ENCODE assay signal across 10 mouse cellular contexts in the genomic region with DNA sequence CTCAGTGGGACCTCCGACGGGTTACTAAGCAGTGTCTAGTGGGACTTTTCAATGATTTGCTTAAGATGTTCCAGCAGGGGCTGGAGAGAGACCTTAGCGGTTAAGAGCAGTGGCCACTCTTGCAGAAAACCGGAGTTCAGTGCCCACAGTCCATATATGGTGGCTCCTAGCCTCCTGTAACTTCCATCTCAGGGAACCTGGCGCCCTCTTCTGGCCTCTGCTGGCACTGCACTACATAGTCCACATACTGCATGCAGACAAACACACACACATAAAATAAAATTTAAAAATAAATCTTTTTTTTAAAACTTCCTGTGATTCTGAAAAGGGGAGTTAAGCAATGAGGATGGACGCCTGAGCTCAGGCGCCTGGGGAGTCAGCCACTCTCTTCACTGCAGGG. TPM values are rescaled to one million over a fixed set of nuclear protein-coding genes. Genes with fewer than 3 reads are reported as not detected.
DNase-seq lines count a peak whose midpoint lies in the region; ATAC-seq and TF ChIP-seq lines count a peak whose summit lies in the region.
"Had no signal": no experiment of that assay in that cellular context is flagged by ENCODE, and none has a peak within 500 bp of the region (broad histone marks: within the 10 kb centered on the region; RNA-seq: fewer than 3 reads in every experiment).

No protein-coding gene starts in this region.

- DNase-seq in kidney, postnatal 0 days (ENCODE audit: low spot score) = no peak
- peak; percentile 17 to 46 for DNase-seq in CD8-positive naive resting alpha-beta T cell, adult 2 months (ENCODE audit: low read depth in 2 of 2, low spot score in 2 of 2)
- peak; percentile 25 for DNase-seq in NIH3T3 (ENCODE audit: low read depth)
- peak; percentile 23 for DNase-seq in spleen, adult 12 weeks (ENCODE audit: low spot score)
- DNase-seq in retina, embryonic 14.5 days (ENCODE audit: low spot score) = no peak
- DNase-seq: kidney, adult 8-10 months had no signal

- H3K4me3 ChIP-seq in kidney, postnatal 0 days (replicated peaks; ENCODE audit: low read depth, low read length) = no peak overlapping the region
- no peak overlapping the region for H3K4me3 ChIP-seq in kidney, embryonic 14.5 days (ENCODE audit: low read length)
- H3K4me3 ChIP-seq in forebrain, embryonic 13.5 days = no peak overlapping the region
- H3K4me3 ChIP-seq: liver, embryonic 15.5 days had no signal

- no peak overlapping the region for H3K27ac ChIP-seq in kidney, postnatal 0 days
- H3K27ac ChIP-seq in kidney, embryonic 14.5 days (ENCODE audit: low read depth, low read length) = no peak overlapping the region
- H3K27ac ChIP-seq in forebrain, embryonic 13.5 days = no peak overlapping the region
- H3K27ac ChIP-seq: liver, embryonic 15.5 days had no signal

- H3K4me1 ChIP-seq in kidney, postnatal 0 days (replicated peaks; ENCODE audit: insufficient read depth, low read length) = no peaks in the 10 kb centered on the region
- H3K4me1 ChIP-seq in kidney, embryonic 14.5 days (ENCODE audit: control insufficient read depth, insufficient read depth, low read length) = no peaks in the 10 kb centered on the region
- H3K4me1 ChIP-seq in forebrain, embryonic 13.5 days = no peaks in the 10 kb centered on the region
- H3K4me1 ChIP-seq: liver, embryonic 15.5 days had no signal

- no peak overlapping the region for H3K9ac ChIP-seq in kidney, postnatal 0 days (ENCODE audit: low read depth, low read length)
- no peak overlapping the region for H3K9ac ChIP-seq in kidney, embryonic 14.5 days (ENCODE audit: low read depth, low read length)
- H3K9ac ChIP-seq in forebrain, embryonic 13.5 days = no peak overlapping the region
- H3K9ac ChIP-seq: liver, embryonic 15.5 days had no signal

- H3K4me2 ChIP-seq in kidney, postnatal 0 days (ENCODE audit: low read length) = no peak overlapping the region
- no peak overlapping the region for H3K4me2 ChIP-seq in kidney, embryonic 14.5 days (replicated peaks; ENCODE audit: low read depth, low read length)
- no peak overlapping the region for H3K4me2 ChIP-seq in forebrain, embryonic 13.5 days
- H3K4me2 ChIP-seq: liver, embryonic 15.5 days had no signal

- 75% methylated on average over 7 of the region's 7 CpGs for WGBS in kidney, postnatal 0 days
- WGBS in kidney, embryonic 14.5 days = 79% methylated on average over 7 of the region's 7 CpGs
- 72% methylated on average over 7 of the region's 7 CpGs for WGBS in forebrain, embryonic 13.5 days

- no peaks in the 10 kb centered on the region for H3K9me3 ChIP-seq in kidney, postnatal 0 days (replicated peaks; ENCODE audit: low read length)
- no peaks in the 10 kb centered on the region for H3K9me3 ChIP-seq in kidney, embryonic 14.5 days (ENCODE audit: control insufficient read depth, low read length)
- no peaks in the 10 kb centered on the region for H3K9me3 ChIP-seq in forebrain, embryonic 13.5 days (replicated peaks)
- H3K9me3 ChIP-seq: liver, embryonic 15.5 days had no signal

- H3K27me3 ChIP-seq in kidney, postnatal 0 days (ENCODE audit: insufficient read depth, low read length) = no peaks in the 10 kb centered on the region
- H3K27me3 ChIP-seq in kidney, embryonic 14.5 days (ENCODE audit: control insufficient read depth, insufficient read depth, low read length) = no peaks in the 10 kb centered on the region
- no peaks in the 10 kb centered on the region; the same call in 1 of the 2 replicates for H3K27me3 ChIP-seq in forebrain, embryonic 13.5 days
- H3K27me3 ChIP-seq: liver, embryonic 15.5 days had no signal

- H3K36me3 ChIP-seq in kidney, postnatal 0 days (ENCODE audit: insufficient read depth, low read length) = no peaks in the 10 kb centered on the region
- H3K36me3 ChIP-seq in kidney, embryonic 14.5 days (ENCODE audit: control insufficient read depth, insufficient read depth, low read length) = no peaks in the 10 kb centered on the region
- no peaks in the 10 kb centered on the region for H3K36me3 ChIP-seq in forebrain, embryonic 13.5 days (ENCODE audit: poor library complexity, severe bottlenecking)
- H3K36me3 ChIP-seq: liver, embryonic 15.5 days had no signal

- TF ChIP-seq CTCF in kidney, postnatal 0 days (IDR thresholded peaks at IDR 0.05; ENCODE audit: low read depth) = peak; percentile 47

- ATAC-seq in kidney, postnatal 0 days (replicated peaks; ENCODE audit: low FRiP score, low read depth) = no peak
- no peak for ATAC-seq in kidney, embryonic 14.5 days (ENCODE audit: low FRiP score, low TSS enrichment)
- no peak for ATAC-seq in forebrain, embryonic 13.5 days

RNA-seq across cellular contexts. Expression of gene Btnl1, which starts 6.3 kb away (rescaled TPM):
- not detected in 2 replicates for polyA plus RNA-seq in kidney, postnatal 0 days (2015; fragmentation: Nextera tagmentation; extraction: Ambion mirVana)
- polyA plus RNA-seq in kidney, embryonic 14.5 days (2014; fragmentation: Nextera tagmentation; extraction: Ambion mirVana) = not detected in 2 replicates
- not detected in 2 replicates for polyA plus RNA-seq in forebrain, embryonic 13.5 days (2015; fragmentation: Nextera tagmentation; extraction: Ambion mirVana)
- polyA plus RNA-seq: liver, embryonic 15.5 days; urinary bladder, adult 2 months had no signal

RNA-seq across cellular contexts. Expression of gene BC051142, which starts 15.4 kb away (rescaled TPM):
- 1.2 and 1.4 TPM in 2 replicates for polyA plus RNA-seq in kidney, postnatal 0 days (2015; fragmentation: Nextera tagmentation; extraction: Ambion mirVana)
- 0.74 and 1.9 TPM in 2 replicates for polyA plus RNA-seq in kidney, embryonic 14.5 days (2014; fragmentation: Nextera tagmentation; extraction: Ambion mirVana)
- 2.4 and 2.6 TPM in 2 replicates for polyA plus RNA-seq in forebrain, embryonic 13.5 days (2015; fragmentation: Nextera tagmentation; extraction: Ambion mirVana)
- polyA plus RNA-seq: liver, embryonic 15.5 days had no signal

RNA-seq across cellular contexts. Expression of gene Btnl2, which starts 28.6 kb away (rescaled TPM):
- 0.04 TPM in 1 of 2 replicates, not detected in the other for polyA plus RNA-seq in kidney, postnatal 0 days (2015; fragmentation: Nextera tagmentation; extraction: Ambion mirVana)
- polyA plus RNA-seq in kidney, embryonic 14.5 days (2014; fragmentation: Nextera tagmentation; extraction: Ambion mirVana) = 0.14 TPM in 1 of 2 replicates, not detected in the other
- not detected in 2 replicates for polyA plus RNA-seq in forebrain, embryonic 13.5 days (2015; fragmentation: Nextera tagmentation; extraction: Ambion mirVana)

RNA-seq across cellular contexts. Expression of gene H2-Eb2, which starts 57.7 kb away (rescaled TPM):
- polyA plus RNA-seq in kidney, postnatal 0 days (2015; fragmentation: Nextera tagmentation; extraction: Ambion mirVana) = 0.06 TPM in 1 of 2 replicates, not detected in the other
- polyA plus RNA-seq in kidney, embryonic 14.5 days (2014; fragmentation: Nextera tagmentation; extraction: Ambion mirVana) = 0.09 TPM in 1 of 2 replicates, not detected in the other
- not detected in 2 replicates for polyA plus RNA-seq in forebrain, embryonic 13.5 days (2015; fragmentation: Nextera tagmentation; extraction: Ambion mirVana)
- polyA plus RNA-seq: liver, embryonic 15.5 days had no signal

Comparison
In these comparisons a context has a peak if more than half of its experiments do, and no peak if none do; other contexts are left out.
1. DNase-seq: peak in CD8-positive naive resting alpha-beta T cell, adult 2 months (2 of 2), NIH3T3 (single experiment) and spleen, adult 12 weeks (single experiment); none in kidney, postnatal 0 days (single experiment) and retina, embryonic 14.5 days (single experiment).